Mouse (Mus musculus) embryonic facial prominence, embryonic 10.5 days (tissue): ENCODE data around the gene Gna13. TPM values are rescaled to one million over a fixed set of nuclear protein-coding genes. Genes with fewer than 3 reads are reported as not detected.

Experiments used
- DNase-seq: peaks from one replicate; pipeline ENCODE4 v3.0.0-alpha.2; 2017; ENCODE audit warnings: low spot score
- H3K27ac ChIP-seq: fragments of 300-500 bp; sonication (generic); replicated peaks from 2 replicates; pipeline ENCODE4 v1.5.1; 2016; ENCODE audit warnings: mild to moderate bottlenecking
- H3K27me3 ChIP-seq: fragments of 300-500 bp; sonication (generic); replicated peaks from 2 replicates; pipeline ENCODE4 v1.6.1; 2016; ENCODE audit warnings: low read depth, mild to moderate bottlenecking; ENCODE audit not compliant: poor library complexity, severe bottlenecking
- H3K36me3 ChIP-seq: fragments of 300-500 bp; sonication (generic); replicated peaks from 2 replicates; pipeline ENCODE4 v1.6.1; 2016; ENCODE audit warnings: mild to moderate bottlenecking, moderate library complexity
- H3K4me1 ChIP-seq: fragments of 300-500 bp; sonication (generic); 2 replicates; pipeline ENCODE4 v1.6.1; 2016
- H3K4me3 ChIP-seq: fragments of 300-500 bp; sonication (generic); 2 replicates; pipeline ENCODE4 v1.5.1; 2016; ENCODE audit warnings: mild to moderate bottlenecking, moderate library complexity
- H3K9me3 ChIP-seq: fragments of 300-500 bp; sonication (generic); 2 replicates; pipeline ENCODE4 v1.6.1; 2016; ENCODE audit warnings: mild to moderate bottlenecking
- WGBS: fragments of 180-500 bp; shearing (Covaris S2); methylation state at CpG from one replicate; pipeline ENCODE4 v1.1.7; 2016; 5-methylcytosine and 5-hydroxymethylcytosine counted together
- polyA plus RNA-seq: library from polyadenylated mRNA; unstranded; fragments of >200 nt; fragmentation: Nextera tagmentation; extraction: Ambion mirVana; gene quantifications from 2 replicates; pipeline ENCODE4 v1.2.1, GENCODE M21; 2016

The Gna13 gene
- polyA plus RNA-seq, 1 experiment from 2014 or later, result 18.5 TPM

- Histone ChIP-seq H3K36me3 (no peaks in the 10 kb centered on the region), H3K9me3 (no peaks in the 10 kb centered on the region), H3K27ac (no peak overlapping the region), H3K4me1 (peaks cover 5% of the 10 kb centered on the region; the same call in 1 of the 2 replicates), H3K27me3 (no peaks in the 10 kb centered on the region; the same call in 1 of the 2 replicates), H3K4me3 (no peak overlapping the region)
- 39% methylated on average over 16 of the region's 16 CpGs for WGBS
- DNase-seq, result no peak
These were observed 57.4 kb downstream of the Gna13 start for GRCm38 (mm10) chr11:109419961-109420566.

GRCm38 (mm10) chr11:109420567-109420962 is 57.9 kb downstream of the Gna13 start:
- no peak for DNase-seq
- H3K27ac ChIP-seq, result no peak overlapping the region
- H3K27me3 ChIP-seq, result no peaks in the 10 kb centered on the region; the same call in 1 of the 2 replicates
- peaks cover 8% of the 10 kb centered on the region; the same call in 1 of the 2 replicates for H3K4me1 ChIP-seq
- no peaks in the 10 kb centered on the region for H3K36me3 ChIP-seq
- H3K4me3 ChIP-seq, result no peak overlapping the region
- no peaks in the 10 kb centered on the region for H3K9me3 ChIP-seq
- 87% methylated on average over 14 of the region's 14 CpGs for WGBS

GRCm38 (mm10) chr11:109421205-109421604 is 58.6 kb downstream of the Gna13 start:
- Histone ChIP-seq H3K27ac (no peak overlapping the region), H3K4me3 (no peak overlapping the region), H3K4me1 (peaks cover 8% of the 10 kb centered on the region; the same call in 1 of the 2 replicates), H3K9me3 (no peaks in the 10 kb centered on the region), H3K36me3 (no peaks in the 10 kb centered on the region), H3K27me3 (no peaks in the 10 kb centered on the region; the same call in 1 of the 2 replicates)
- no peak for DNase-seq
- WGBS, result 81% methylated on average over 5 of the region's 5 CpGs

- WGBS, result 95% methylated on average over 4 of the region's 4 CpGs
- Histone ChIP-seq H3K4me1 (peaks cover 15% of the 10 kb centered on the region), H3K36me3 (no peaks in the 10 kb centered on the region), H3K27ac (no peak overlapping the region), H3K27me3 (no peaks in the 10 kb centered on the region; the same call in 1 of the 2 replicates), H3K9me3 (no peaks in the 10 kb centered on the region), H3K4me3 (no peak overlapping the region)
- DNase-seq, result no peak
These were observed 59.6 kb downstream of the Gna13 start for GRCm38 (mm10) chr11:109422263-109422662.

- H3K4me1 ChIP-seq, result peaks cover 15% of the 10 kb centered on the region
- H3K36me3 ChIP-seq, result peaks cover 1% of the 10 kb centered on the region
- H3K4me3 ChIP-seq, result no peak overlapping the region
- no peak for DNase-seq
- H3K9me3 ChIP-seq, result no peaks in the 10 kb centered on the region
- H3K27me3 ChIP-seq, result no peaks in the 10 kb centered on the region; the same call in 1 of the 2 replicates
- WGBS, result 72% methylated on average over 1 of the region's 1 CpGs
- no peak overlapping the region for H3K27ac ChIP-seq
These were observed 60.7 kb downstream of the Gna13 start for GRCm38 (mm10) chr11:109423294-109423693.

GRCm38 (mm10) chr11:109425392-109426271 is 63.0 kb downstream of the Gna13 start, which contains the start of gene Amz2:
Gene Amz2 (plus strand): TSS chr11:109425946.
- H3K36me3 ChIP-seq, result peaks cover 25% of the 10 kb centered on the region
- peak; percentile 100 for DNase-seq

GRCm38 (mm10) chr11:109426272-109426586 is 63.6 kb downstream of the Gna13 start:
- Histone ChIP-seq H3K27me3 (no peaks in the 10 kb centered on the region), H3K4me1 (peaks cover 13% of the 10 kb centered on the region), H3K27ac (peak overlapping the region; percentile 91), H3K9me3 (no peaks in the 10 kb centered on the region), H3K36me3 (peaks cover 30% of the 10 kb centered on the region), H3K4me3 (peak overlapping the region; percentile 80)
- WGBS, result under 1% methylated on average over 11 of the region's 11 CpGs
- no peak for DNase-seq

More at GRCm38 (mm10) chr11:109425392-109426271, 63.0 kb downstream of the Gna13 start, which contains the start of gene Amz2:
- Histone ChIP-seq H3K4me3 (peak within 1 kb of the TSS; percentile 80), H3K4me1 (peaks cover 13% of the 10 kb centered on the region), H3K9me3 (no peaks in the 10 kb centered on the region), H3K27me3 (no peaks in the 10 kb centered on the region), H3K27ac (peak within 1 kb of the TSS; percentile 91)
- under 1% methylated on average over 65 of the region's 65 CpGs for WGBS

- 96% methylated on average over 5 of the region's 5 CpGs for WGBS
- peaks cover 35% of the 10 kb centered on the region for H3K36me3 ChIP-seq
- H3K4me1 ChIP-seq, result peaks cover 13% of the 10 kb centered on the region
- H3K9me3 ChIP-seq, result no peaks in the 10 kb centered on the region
- no peak for DNase-seq
- H3K27ac ChIP-seq, result no peak overlapping the region
- H3K4me3 ChIP-seq, result no peak overlapping the region
- H3K27me3 ChIP-seq, result no peaks in the 10 kb centered on the region
These were observed 64.7 kb downstream of the Gna13 start for GRCm38 (mm10) chr11:109427353-109427752.

- WGBS, result 93% methylated on average over 16 of the region's 16 CpGs
- Histone ChIP-seq H3K27ac (no peak overlapping the region), H3K4me3 (no peak overlapping the region), H3K36me3 (peaks cover 76% of the 10 kb centered on the region), H3K4me1 (peaks cover 3% of the 10 kb centered on the region), H3K27me3 (no peaks in the 10 kb centered on the region; the same call in 1 of the 2 replicates), H3K9me3 (no peaks in the 10 kb centered on the region)
- no peak for DNase-seq
These were observed 71.7 kb downstream of the Gna13 start for GRCm38 (mm10) chr11:109434233-109434798.

- Histone ChIP-seq H3K36me3 (peaks cover 52% of the 10 kb centered on the region), H3K4me1 (peaks cover 21% of the 10 kb centered on the region), H3K27ac (no peak overlapping the region), H3K27me3 (peaks cover 16% of the 10 kb centered on the region), H3K9me3 (no peaks in the 10 kb centered on the region), H3K4me3 (no peak overlapping the region)
- no peak for DNase-seq
- WGBS, result 75% methylated on average over 7 of the region's 8 CpGs
These were observed 74.3 kb downstream of the Gna13 start for GRCm38 (mm10) chr11:109436889-109437288.

- peaks cover 23% of the 10 kb centered on the region for H3K4me1 ChIP-seq
- peaks cover 16% of the 10 kb centered on the region for H3K27me3 ChIP-seq
- DNase-seq, result peak; percentile 17
- peaks cover 41% of the 10 kb centered on the region for H3K36me3 ChIP-seq
- no peak overlapping the region for H3K27ac ChIP-seq
- no peaks in the 10 kb centered on the region for H3K9me3 ChIP-seq
- H3K4me3 ChIP-seq, result peak overlapping the region; percentile 61; the same call in 1 of the 2 replicates
- WGBS, result 23% methylated on average over 5 of the region's 5 CpGs
These were observed 76.6 kb downstream of the Gna13 start for GRCm38 (mm10) chr11:109439209-109439608.

- peak overlapping the region; percentile 60 for H3K27ac ChIP-seq
- H3K4me3 ChIP-seq, result peak overlapping the region; percentile 61
- peak; percentile 69 for DNase-seq
- WGBS, result 1% methylated on average over 32 of the region's 32 CpGs
- H3K36me3 ChIP-seq, result peaks cover 34% of the 10 kb centered on the region
- no peaks in the 10 kb centered on the region for H3K9me3 ChIP-seq
- H3K4me1 ChIP-seq, result peaks cover 23% of the 10 kb centered on the region
- H3K27me3 ChIP-seq, result peaks cover 16% of the 10 kb centered on the region
These were observed 77.3 kb downstream of the Gna13 start for GRCm38 (mm10) chr11:109439829-109440340.
